Mouse (Mus musculus) liver, adult (tissue): ENCODE measurements around the gene Ctsd.

Experiments
- GATA4 ChIP-seq: IDR thresholded peaks from 2 replicates; pipeline ENCODE4 v1.6.1; 2014; ENCODE audit warnings: mild to moderate bottlenecking, low read length; ENCODE audit not compliant: insufficient replicate concordance

The Ctsd gene

DNA sequence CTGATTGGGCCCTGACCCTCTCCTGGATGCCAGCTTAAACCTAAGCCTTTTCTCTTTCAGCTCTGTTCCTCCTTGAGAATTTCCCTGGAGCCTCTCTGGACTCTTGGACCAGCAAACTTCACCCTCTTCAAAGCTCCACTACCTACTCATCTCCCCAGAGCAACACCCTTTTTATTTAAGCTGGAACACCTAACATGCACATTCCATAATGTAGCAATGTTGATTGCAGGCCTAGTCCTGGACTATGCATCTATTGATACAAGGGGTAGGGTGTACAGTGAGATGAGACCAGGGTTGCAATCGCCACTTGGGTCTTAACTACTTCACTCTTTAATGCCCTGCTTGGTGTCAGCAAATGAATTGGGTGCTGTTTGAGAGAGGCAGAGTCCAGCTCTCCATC is 360 bp upstream of the Ctsd start:
- TF ChIP-seq GATA4 = no peak

DNA sequence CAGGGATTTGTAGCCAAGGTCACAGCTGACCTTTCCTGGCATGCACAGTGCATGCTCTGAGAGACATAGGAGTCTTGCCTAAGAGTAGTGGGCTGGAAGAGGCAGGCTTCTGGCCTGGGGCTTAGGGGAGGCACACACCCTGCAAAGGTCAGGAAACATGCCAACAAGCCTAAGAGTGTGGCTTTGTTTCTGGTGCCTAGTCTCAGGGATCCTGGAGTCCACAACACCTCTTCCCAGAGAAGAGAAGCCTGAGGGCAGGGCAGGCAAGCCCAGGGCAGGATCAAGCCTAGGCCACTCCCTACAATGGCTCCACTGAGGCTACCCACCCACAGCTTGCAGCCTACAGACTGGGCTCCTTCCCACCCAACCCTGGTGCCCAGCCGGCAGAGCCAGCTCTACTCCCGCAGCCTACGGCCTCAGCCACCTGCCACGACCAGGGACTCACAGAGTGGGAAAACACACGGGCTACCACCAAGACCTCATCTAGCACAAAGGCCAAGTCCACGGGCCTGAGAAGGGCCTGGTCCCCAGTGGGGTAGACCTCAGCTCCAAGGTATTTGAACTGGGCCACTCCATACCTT is 1.1 kb downstream of the Ctsd start:
- no peak for TF ChIP-seq GATA4

DNA sequence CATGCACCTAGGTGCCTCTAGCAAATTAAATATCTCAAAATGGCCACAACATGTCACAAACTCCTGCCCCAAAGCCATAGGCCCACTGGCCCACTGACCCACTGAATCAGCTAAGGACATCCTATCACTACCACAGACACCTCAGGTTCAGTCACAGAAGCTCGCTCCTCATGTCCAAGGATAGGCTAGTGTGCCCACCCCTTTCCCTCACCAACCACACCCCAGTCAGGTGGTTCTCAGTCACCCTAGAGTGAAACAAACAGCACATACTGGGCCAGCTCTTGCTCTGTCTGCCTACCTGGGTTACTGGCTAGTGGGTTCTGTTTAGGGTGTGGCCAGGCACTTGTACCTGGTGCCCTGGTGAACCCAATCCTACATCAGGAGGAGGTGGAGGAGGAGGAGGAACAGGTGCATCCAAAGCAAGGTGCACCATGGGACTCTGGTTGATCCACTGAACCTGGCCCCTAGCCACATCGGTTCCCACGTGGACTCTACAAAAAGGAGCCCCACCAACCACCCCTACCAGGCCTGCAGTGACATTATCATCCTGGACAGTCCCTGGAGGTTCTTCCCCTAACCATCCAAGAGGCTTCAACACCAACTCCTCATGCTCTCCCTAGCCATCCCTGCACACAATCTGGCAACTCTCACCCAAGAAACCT is 2.0 kb downstream of the Ctsd start:
- TF ChIP-seq GATA4 = no peak

DNA sequence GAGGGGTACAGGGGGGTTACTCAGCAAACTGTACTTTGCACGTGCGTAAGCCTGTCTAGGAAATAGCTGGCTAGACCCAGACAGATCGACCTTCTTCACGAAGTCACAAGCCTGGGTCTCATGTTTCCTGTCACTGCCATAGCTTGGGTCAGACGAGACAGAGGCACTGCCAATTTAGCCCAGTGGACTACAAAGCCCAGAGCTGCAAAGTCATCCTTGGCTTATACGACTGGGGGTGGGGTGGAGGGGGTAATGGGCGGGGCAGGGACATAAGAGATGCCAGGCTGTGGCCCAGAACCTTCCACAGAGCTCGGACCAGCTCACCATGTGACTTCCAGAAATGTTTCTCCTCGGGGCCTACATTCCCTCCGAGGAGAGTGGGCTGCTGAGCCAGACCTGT is 3.5 kb downstream of the Ctsd start:
- no peak for TF ChIP-seq GATA4

DNA sequence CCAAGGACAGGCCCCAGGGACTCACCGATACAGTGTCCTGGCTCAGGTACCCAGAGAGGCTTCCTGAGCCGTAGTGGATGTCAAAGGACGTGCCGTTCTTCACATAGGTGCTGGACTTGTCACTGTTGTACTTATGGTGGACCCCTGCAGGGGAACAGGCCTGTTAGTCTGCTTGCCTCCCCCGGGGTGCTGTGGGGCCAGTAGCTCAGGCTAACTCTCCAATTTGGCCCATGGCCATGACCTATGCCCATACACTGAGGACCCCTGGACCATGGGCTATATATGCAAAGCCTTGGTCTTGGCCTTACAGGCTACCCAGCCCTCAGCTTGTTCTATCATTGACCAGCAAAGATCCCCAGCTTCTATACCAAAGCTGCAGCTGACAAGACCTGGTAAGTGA is 5.3 kb downstream of the Ctsd start, which contains the start of gene Gm49369:
TSS of gene Gm49369 (minus strand) at position 101 of the 400 bp plus-strand sequence.
- TF ChIP-seq GATA4 = no peak

DNA sequence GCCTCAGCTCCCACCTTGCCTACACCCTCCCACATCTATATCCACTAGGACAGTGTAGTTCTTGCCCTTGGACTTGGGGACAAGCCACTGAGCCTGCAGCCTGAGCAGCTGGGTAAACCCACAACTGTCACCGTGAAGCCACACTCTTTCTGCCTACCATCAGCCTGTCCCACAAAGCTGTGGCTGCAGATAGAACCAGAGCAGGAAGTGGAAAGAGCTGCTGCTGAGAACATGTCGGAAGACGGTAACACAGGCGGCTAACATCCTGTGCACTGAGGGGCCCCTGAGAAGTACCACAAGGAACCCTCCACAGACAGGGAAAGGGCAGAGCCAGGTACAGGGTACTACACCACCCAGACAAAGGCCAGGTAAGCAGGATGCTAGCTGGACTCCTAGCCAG is 6.7 kb downstream of the Ctsd start:
- TF ChIP-seq GATA4 = no peak

DNA sequence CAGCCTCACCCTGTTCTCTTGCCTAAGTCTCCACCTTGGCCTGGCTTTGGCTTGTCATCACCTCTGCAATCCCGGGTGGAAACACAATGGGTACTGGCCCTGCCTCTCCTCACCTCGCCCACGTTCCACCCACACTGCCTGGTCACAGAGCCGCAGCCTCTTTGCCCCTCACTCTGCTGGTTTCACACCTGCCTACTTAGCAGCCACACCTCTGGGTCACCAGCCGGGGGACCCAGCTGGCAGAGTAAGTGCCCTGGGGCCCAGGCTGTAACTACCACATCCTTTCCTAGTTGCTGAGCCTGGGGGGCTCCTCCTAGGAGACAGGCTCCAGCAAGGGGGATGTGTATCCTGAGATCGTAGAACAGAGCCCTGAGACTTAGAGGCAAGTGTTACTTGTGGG is 8.7 kb downstream of the Ctsd start:
- no peak for TF ChIP-seq GATA4

DNA sequence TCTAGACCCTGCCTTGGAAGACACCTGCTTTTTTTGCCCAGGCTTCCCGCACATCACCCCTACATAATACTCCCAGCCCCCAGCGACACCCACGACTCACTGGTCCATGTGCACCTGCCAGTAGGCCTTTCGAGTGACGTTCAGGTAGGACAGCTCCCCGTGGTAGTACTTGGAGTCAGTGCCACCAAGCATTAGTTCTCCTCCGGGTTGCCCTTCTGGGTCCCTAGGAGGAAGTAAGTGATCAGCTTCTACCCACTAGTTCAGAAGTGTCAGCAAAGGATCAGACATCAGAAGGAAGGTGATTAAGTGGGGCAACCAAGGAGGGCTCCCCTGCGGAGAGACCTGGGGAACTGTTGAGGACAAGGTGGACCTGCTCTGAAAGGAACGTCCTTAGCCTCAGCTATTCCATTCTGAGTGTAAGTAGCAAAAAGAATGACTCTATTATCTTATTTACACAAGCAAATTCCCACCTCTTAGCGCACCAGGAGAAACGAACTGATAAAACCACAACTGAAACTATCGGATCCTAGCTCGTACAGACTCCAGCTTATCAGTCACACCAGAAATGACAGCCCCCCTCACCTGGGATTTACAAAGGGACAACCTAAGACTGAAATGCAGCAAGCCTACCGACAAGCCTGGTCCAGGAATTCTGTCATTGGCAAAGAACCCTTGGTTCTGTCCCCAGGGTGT is 10.5 kb downstream of the Ctsd start:
- no peak for TF ChIP-seq GATA4

DNA sequence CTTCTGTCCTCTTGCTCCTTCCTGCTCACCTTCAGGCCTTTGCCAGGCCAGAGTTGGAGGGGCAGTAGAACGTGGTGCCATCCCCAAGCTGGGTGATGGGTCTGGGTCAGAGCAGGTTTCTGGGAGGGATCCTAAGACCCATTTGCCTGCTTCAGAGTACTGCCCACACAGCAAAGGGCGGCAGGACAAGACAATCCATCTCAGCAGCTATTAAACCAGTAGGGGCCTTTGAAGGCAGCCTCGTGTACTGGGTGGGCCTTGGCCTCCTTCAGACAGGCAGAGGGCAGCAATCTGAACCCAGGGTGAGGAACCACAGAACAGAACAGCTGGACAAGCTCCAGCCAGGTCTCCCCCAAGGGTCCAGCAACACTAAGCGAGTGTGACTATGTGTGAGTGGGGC is 11.7 kb downstream of the Ctsd start:
- TF ChIP-seq GATA4 = no peak

DNA sequence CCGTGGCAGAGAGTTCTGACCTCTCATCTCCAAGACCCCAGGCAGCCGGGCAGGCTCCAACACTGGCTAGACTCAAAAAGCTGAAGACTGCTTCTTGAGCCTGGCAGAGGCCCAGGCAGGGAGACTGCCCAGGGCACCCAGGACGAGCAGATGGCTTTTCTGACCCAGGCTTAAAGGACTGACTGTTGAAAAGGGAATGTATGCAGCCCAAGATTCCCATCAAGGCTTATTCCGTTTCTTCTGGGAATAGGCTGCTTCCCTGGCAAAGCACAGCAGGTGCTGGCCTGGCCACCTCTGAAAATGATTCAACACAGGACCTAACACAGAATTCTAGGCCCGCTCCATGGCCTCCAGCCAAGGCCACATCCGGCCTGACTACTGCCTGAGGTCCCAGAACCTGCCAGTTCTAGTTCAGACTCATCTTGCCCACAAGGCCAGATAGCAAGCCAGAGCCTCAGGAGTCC is 12.5 kb downstream of the Ctsd start:
- TF ChIP-seq GATA4 = no peak

DNA sequence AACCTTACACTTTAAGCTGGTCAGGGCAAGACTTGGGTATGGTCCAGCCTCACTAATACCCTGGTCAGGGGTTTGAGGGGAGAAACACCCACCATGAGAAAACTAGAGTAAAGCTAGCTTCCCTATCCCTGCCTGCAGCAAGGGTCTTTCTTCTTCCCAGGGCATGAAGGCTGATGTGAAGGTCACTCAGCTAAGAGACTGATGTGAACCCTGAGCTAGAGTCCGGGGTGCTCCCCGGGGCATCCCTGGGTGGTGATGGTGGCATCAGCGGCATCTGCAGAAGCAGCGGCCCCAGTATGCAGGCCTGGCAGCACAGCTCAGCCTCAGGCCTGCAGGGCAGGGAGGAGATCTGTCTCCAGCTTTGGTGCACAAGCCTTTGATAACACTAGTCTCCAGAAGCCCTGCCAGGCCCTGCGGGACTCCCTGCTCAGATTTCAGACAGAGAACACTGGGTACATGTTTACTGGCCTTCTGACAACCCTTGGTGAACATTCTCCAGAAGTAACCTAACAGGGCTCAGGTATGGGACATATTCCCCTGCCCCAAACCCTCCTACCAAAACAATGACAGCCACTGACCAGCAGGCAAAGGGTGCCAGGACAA is 13.3 kb downstream of the Ctsd start:
- no peak for TF ChIP-seq GATA4

DNA sequence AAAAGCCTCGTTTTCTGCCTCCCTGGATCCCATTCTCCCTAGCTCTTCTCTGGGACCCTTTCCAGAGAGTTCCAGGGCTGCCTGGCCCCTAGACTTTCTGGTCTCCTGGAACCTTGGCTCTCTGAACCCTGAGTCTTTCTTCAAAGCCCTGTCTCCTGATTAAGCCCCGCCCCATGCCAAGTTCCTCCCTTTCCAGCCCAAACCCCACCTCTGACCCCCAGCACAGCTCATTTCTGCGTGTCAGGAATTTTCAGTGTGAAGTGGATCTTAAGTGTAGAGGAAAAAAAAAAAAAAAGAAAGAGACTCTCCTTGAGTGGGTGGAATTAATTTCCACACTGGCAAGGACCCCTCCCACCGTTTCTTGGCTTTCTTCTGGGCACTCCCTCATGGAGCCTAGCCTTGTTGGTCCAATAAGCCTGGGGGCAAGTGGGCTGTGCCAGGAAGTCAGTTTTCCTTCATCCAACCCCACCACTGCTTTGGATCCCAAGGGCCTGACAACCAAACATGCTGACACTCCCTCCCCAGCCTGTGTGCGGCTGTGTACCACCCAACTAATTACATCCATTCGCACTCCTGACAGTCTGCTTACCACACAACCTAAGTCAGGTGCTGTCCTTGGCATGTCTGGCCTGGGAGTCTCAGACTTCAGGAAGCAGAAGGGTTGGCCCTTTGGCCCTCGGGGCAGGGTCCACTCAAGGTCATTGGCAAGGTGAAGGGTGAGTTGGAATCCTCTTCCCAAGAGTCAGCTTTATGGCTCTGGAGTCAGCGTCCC is 14.0 kb downstream of the Ctsd start, which contains the start of gene Ifitm10:
TSS of gene Ifitm10 (minus strand) at position 113 of the 772 bp plus-strand sequence.
- TF ChIP-seq GATA4 = no peak

DNA sequence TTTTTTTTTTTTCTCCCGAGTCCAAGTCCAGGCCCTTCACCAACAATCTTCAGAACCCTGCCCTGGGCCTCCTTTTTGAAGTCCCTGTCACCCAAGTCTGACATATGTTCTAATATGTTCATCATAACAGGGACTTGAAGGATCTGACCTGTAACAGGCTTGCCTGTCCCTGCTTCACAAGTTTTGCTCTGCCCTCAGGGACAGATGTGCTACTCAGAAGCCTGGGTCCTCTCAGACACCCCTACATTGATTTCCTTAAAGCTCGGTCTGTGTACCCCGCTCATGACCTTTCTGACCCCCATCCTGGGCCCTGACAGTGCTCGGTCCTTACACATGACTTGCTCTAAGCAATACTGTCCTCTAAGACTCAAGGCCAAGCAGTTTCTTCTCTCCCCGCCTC is 14.8 kb downstream of the Ctsd start:
- TF ChIP-seq GATA4 = no peak

DNA sequence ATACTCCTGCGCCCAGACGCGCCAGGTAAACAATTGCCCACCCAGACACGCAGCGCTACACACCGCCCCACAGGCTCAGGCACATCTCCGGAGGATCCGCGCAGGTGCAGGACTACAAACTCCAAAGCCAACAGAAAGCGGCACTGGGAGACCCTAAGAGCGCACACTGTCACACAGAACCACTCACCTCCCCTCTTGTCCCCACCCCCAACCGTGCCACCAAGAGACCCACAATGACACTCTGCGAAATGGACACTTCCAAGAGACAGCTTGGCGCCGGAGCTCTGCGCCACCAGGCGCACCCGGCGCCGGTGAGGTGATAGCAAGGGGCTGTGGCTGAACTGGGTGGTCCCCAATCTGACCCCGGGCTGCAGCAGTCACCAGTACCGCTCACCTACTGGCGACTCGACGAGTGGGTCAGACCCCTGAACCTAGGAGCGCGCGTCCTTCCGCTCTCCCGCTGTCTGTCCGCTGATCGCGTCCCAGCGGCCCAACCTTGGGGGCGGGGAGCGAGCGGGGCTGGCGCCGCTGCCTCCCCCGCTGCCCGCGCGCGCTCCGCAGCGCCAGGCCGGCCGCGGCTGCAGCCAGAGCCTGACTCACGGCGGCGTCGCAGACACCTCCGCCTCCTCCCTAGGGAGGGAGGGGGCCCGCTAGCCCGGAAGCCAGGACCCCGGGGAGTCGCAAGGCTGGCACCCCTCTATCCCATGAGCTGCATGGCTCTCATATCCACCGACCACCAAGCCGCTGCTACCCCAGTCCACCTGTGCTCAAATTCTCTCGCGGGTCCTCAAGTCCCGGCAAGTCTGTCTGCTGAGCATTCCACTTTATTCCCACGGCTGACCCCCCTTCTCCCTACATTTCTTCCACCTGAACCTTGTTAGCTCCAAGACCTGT is 15.8 kb downstream of the Ctsd start:
- TF ChIP-seq GATA4 = peak; percentile 33; the same call in 1 of the 2 replicates
